Mouse (Mus musculus) MEL (cell line): ENCODE results near the gene Zbtb7b.

Source experiments
- EP300 ChIP-seq, 2 experiments: IDR thresholded peaks; 2 replicates each; pipeline ENCODE4 v1.6.1; 2011; ENCODE audit warnings: improper control_type of control experiment in 2 of 2, low read length in 2 of 2, low read depth in 1 of 2, mild to moderate bottlenecking in 1 of 2
- KAT2A ChIP-seq: conservative IDR thresholded peaks from 2 replicates; pipeline ENCODE4 v1.6.1; 2012; ENCODE audit warnings: low read depth, low read length, improper control_type of control experiment, inconsistent platforms
- TBP ChIP-seq: IDR thresholded peaks from 2 replicates; pipeline ENCODE4 v1.8.0; 2011; ENCODE audit warnings: low read depth, low read length, improper control_type of control experiment
- USF2 ChIP-seq, 2 experiments: IDR thresholded peaks; 2 replicates each; pipeline ENCODE4 v1.6.1; 2011 to 2012; ENCODE audit warnings: improper control_type of control experiment in 2 of 2, low read length in 2 of 2, borderline replicate concordance in 1 of 2, inconsistent platforms in 1 of 2, low read depth in 1 of 2, mild to moderate bottlenecking in 1 of 2; ENCODE audit not compliant: insufficient read depth in 1 of 2

DNA sequence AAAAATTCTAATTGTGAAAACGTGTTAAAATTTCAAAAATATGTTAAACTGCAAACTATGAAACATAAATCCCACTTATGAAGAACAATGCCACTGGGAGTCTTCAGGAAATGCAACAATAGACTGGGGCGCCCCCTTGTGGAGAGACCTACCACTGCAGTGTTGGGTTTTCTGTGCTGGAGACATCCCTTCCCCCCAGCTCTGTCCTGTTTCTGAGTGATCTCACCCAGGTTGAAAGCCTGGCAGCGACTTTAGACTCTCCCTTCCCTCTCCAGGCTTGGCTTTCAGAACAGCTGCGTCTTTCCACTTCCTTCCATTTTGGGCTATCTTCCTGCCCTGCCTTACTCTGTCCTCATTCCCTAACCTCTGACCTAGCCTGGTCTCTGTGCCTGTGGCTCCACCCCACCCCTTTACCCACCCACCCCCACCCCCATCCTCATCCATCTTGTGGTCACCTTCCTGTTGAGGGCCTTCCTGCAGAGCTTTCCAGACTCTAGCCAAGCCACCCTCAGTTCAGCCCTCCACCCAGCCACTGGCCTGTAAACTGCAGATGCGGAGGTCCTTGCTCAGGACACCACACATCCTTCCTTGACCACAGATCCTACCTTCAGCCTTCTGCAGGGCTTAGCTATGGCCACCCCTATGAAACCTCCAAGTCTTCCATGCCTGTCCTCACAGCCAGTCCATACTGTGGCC is 39.6 kb downstream of the Zbtb7b start:
- TF ChIP-seq USF2 (IDR thresholded peaks at IDR 0.05; ENCODE audit: borderline replicate concordance in 1 of 2, insufficient read depth in 1 of 2, low read depth in 1 of 2, low read length in 2 of 2) = no peak
- no peak for TF ChIP-seq EP300 (IDR thresholded peaks at IDR 0.05; ENCODE audit: low read depth in 1 of 2, low read length in 2 of 2)
- TF ChIP-seq KAT2A = no peak
- no peak for TF ChIP-seq TBP
